Mouse (Mus musculus) heart, adult 2 months (tissue): ENCODE measurements around the gene Cdca4. TPM values are rescaled to one million over a fixed set of nuclear protein-coding genes. Genes with fewer than 3 reads are reported as not detected.
A peak's percentile ranks its signal among the peaks of the same experiment; 100 is the strongest.

ENCODE experiments used
- DNase-seq, 2 experiments: peaks; one replicate each; pipeline ENCODE4 v3.0.0; 2021
- H3K27ac ChIP-seq: fragments of 200-600 bp; 2 replicates; pipeline ENCODE4 v1.8.1; 2022
- H3K27me3 ChIP-seq: fragments of 200-500 bp; 2 replicates; pipeline ENCODE4 v1.6.1; 2012; ENCODE audit warnings: mild to moderate bottlenecking, low read length, inconsistent platforms, mixed read lengths; ENCODE audit not compliant: control insufficient read depth, insufficient read depth
- H3K36me3 ChIP-seq: fragments of 200-500 bp; 2 replicates; pipeline ENCODE4 v1.6.1; 2012; ENCODE audit warnings: low read length, inconsistent platforms; ENCODE audit not compliant: control insufficient read depth, insufficient read depth
- H3K4me1 ChIP-seq: fragments of 200-500 bp; 2 replicates; pipeline ENCODE4 v1.6.1; 2011; ENCODE audit warnings: low read length; ENCODE audit not compliant: control insufficient read depth, insufficient read depth
- H3K4me3 ChIP-seq: fragments of 200-600 bp; 2 replicates; pipeline ENCODE4 v1.8.1; 2022
- H3K79me2 ChIP-seq: fragments of 200-500 bp; replicated peaks from 2 replicates; pipeline ENCODE4 v1.6.1; 2012; ENCODE audit warnings: mild to moderate bottlenecking, inconsistent platforms, low read length, moderate library complexity, mixed read lengths; ENCODE audit not compliant: control insufficient read depth, insufficient read depth
- H3K9ac ChIP-seq: fragments of 200-500 bp; 2 replicates; pipeline ENCODE4 v1.6.1; 2012; ENCODE audit warnings: low read depth, mild to moderate bottlenecking, control low read depth, inconsistent platforms, low read length, mixed read lengths
- CTCF ChIP-seq: fragments of 200-600 bp; IDR thresholded peaks from 2 replicates; pipeline ENCODE4 v1.8.1; 2022; ENCODE audit warnings: antibody characterized with exemption, mild to moderate bottlenecking, moderate library complexity
- EP300 ChIP-seq: fragments of 200-500 bp; IDR thresholded peaks from 2 replicates; pipeline ENCODE4 v1.6.1; 2011; ENCODE audit warnings: low read depth, low read length, control low read depth; ENCODE audit not compliant: insufficient read depth
- POLR2A ChIP-seq: fragments of 200-500 bp; IDR thresholded peaks from 2 replicates; pipeline ENCODE4 v1.6.1; 2011; ENCODE audit warnings: mild to moderate bottlenecking, low read depth, low read length, control low read depth; ENCODE audit not compliant: insufficient read depth
- WGBS: fragments of 180-500 bp; shearing (Covaris S2); methylation state at CpG from one replicate; pipeline ENCODE4 v1.1.7; 2018; 5-methylcytosine and 5-hydroxymethylcytosine counted together
- intact Hi-C: fragments of 180-260 bp; cut with DNase I; formaldehyde crosslinking; loops from one replicate; pipeline ENCODE4 v1.15.1; 2025
- polyA plus RNA-seq: library from polyadenylated mRNA; depleted of rRNA; stranded (reverse); fragments of >200 nt; gene quantifications from 2 replicates; pipeline ENCODE4 v1.2.3, GENCODE M21; 2012
- total RNA-seq, 2 experiments: library from RNA; stranded (reverse); gene quantifications; 2 replicates each; pipeline ENCODE4 v1.2.3; 2021

The Cdca4 gene
- total and polyA plus RNA-seq, 3 experiments: 5.3 to 7.6 (median 6.6) TPM

GRCm38 (mm10) chr12:112808587-112809364 is 20.4 kb downstream of the Cdca4 start, which contains the start of gene Clba1:
Gene Clba1, plus strand, starts transcription at chr12:112808937.
- WGBS: 1% methylated on average over 64 of the region's 64 CpGs
- peak within 1 kb of the TSS; percentile 20; the same call in 1 of the 2 replicates for H3K27ac ChIP-seq
- H3K27me3 ChIP-seq: no peaks in the 10 kb centered on the region
- DNase-seq: peak; percentile 94
- H3K36me3 ChIP-seq: no peaks in the 10 kb centered on the region
- intact Hi-C loops: loop anchor here (2.0 kb wide), 1 partner anchor 22 kb away; no protein-coding TSS in a partner anchor
- H3K9ac ChIP-seq: peak within 1 kb of the TSS; percentile 65
- TF ChIP-seq EP300 (0 out of 2 replicates have a peak, but pooled peaks have one; percentile 30), CTCF (peak; percentile 71), POLR2A (peak; percentile 70)
- H3K4me1 ChIP-seq: no peaks in the 10 kb centered on the region; the same call in 1 of the 2 replicates
- H3K79me2 ChIP-seq: no peaks in the 10 kb centered on the region
- H3K4me3 ChIP-seq: peak within 1 kb of the TSS; percentile 71

DNA sequence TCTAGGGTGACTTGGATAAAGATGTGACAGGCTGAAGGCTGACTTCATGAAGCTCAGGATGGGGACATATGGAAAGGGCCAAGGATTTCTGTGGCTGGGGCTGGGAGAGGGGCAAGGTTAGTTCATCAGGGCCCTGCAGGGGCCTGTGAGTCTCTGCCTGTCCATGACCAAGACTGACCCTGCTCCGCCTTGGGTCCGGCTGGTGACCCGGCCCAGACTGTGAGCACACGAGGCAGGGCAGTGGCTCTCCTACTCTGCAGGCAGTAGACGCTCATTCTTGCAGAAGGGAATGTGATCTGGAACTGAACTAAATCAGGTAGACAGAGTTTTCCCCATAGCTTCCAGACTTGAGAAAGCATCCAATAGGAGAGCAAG is 21.0 kb downstream of the Cdca4 start:
- DNase-seq: no peak
- Histone ChIP-seq H3K27me3 (no peaks in the 10 kb centered on the region), H3K4me3 (peak overlapping the region; percentile 71), H3K79me2 (no peaks in the 10 kb centered on the region), H3K36me3 (no peaks in the 10 kb centered on the region), H3K9ac (0 out of 2 replicates have a peak overlapping the region, but pooled peaks have one; percentile 2), H3K4me1 (no peaks in the 10 kb centered on the region; the same call in 1 of the 2 replicates), H3K27ac (peak overlapping the region; percentile 20; the same call in 1 of the 2 replicates)
- 76% methylated on average over 5 of the region's 5 CpGs for WGBS
- no peak for TF ChIP-seq CTCF
- no peak for TF ChIP-seq EP300
- TF ChIP-seq POLR2A: no peak
- intact Hi-C loops: loop anchor here (2.0 kb wide), 1 partner anchor 23 kb away; no protein-coding TSS in a partner anchor

- TF ChIP-seq POLR2A (no peak), EP300 (no peak), CTCF (no peak)
- no peaks in the 10 kb centered on the region for H3K27me3 ChIP-seq
- no peak overlapping the region for H3K4me3 ChIP-seq
- DNase-seq: no peak
- no peaks in the 10 kb centered on the region for H3K36me3 ChIP-seq
- no peaks in the 10 kb centered on the region for H3K79me2 ChIP-seq
- H3K27ac ChIP-seq: no peak overlapping the region
- whole genome bisulfite sequencing: 89% methylated on average over 4 of the region's 4 CpGs
- no peak overlapping the region for H3K9ac ChIP-seq
- H3K4me1 ChIP-seq: no peaks in the 10 kb centered on the region; the same call in 1 of the 2 replicates
- intact Hi-C loops: loop anchor here (2.0 kb wide), 1 partner anchor 23 kb away; no protein-coding TSS in a partner anchor
Observed at GRCm38 (mm10) chr12:112807796-112808195, 21.4 kb downstream of the Cdca4 start.

DNA sequence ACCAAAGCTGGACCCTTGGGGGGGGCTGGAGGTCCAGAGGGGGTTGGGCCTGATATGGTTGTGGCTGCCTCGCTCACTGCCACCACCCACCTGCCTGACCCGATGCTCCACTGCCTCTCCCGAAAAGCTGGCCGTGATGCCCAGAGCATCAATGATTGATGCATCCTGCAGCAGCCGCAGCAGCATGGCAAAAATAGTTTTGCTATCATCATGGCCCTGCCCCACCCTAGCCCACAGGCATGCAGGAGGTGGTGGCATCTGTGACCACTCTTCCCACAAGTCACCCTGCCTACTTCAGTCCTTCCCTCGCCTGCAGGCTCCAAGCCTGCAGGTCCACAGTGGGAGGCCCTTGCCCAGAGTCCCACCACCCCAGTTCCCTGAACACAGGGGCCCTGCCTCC is 23.2 kb downstream of the Cdca4 start:
- intact Hi-C loops: no loop called here
- H3K79me2 ChIP-seq: no peaks in the 10 kb centered on the region
- H3K27me3 ChIP-seq: peaks cover 2% of the 10 kb centered on the region; the same call in 1 of the 2 replicates
- H3K27ac ChIP-seq: no peak overlapping the region
- WGBS: 70% methylated on average over 6 of the region's 6 CpGs
- H3K9ac ChIP-seq: no peak overlapping the region
- DNase-seq: no peak
- TF ChIP-seq POLR2A (no peak), EP300 (no peak), CTCF (no peak)
- peaks cover 1% of the 10 kb centered on the region; the same call in 1 of the 2 replicates for H3K4me1 ChIP-seq
- H3K36me3 ChIP-seq: no peaks in the 10 kb centered on the region
- H3K4me3 ChIP-seq: no peak overlapping the region

DNA sequence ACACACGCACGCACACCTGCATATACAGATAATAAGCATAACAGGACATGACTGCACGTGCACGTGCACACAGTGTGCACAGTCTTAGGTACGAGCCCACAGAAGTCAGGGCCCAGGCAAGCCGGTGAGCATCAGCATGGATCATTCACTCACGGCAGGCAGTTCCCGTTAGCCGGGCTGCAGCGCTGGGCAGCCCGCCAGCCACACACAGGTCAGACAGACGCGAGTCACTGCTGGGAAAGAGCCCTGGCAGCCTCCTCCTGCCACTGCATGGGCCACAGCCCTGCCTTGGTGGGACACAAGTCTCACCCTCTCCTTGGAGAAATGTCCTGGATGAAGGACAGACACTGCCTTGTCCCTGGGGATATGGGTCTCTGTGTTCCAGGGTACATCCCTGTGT is 25.2 kb downstream of the Cdca4 start:
- no peak for TF ChIP-seq POLR2A
- no peak for TF ChIP-seq CTCF
- TF ChIP-seq EP300: no peak
- Histone ChIP-seq H3K4me3 (no peak overlapping the region), H3K79me2 (no peaks in the 10 kb centered on the region), H3K36me3 (no peaks in the 10 kb centered on the region), H3K9ac (no peak overlapping the region), H3K27ac (no peak overlapping the region), H3K27me3 (peaks cover 2% of the 10 kb centered on the region; the same call in 1 of the 2 replicates), H3K4me1 (peaks cover 1% of the 10 kb centered on the region; the same call in 1 of the 2 replicates)
- DNase-seq: peak; percentile 50 to 65
- intact Hi-C loops: no loop called here
- 31% methylated on average over 13 of the region's 13 CpGs for WGBS

DNA sequence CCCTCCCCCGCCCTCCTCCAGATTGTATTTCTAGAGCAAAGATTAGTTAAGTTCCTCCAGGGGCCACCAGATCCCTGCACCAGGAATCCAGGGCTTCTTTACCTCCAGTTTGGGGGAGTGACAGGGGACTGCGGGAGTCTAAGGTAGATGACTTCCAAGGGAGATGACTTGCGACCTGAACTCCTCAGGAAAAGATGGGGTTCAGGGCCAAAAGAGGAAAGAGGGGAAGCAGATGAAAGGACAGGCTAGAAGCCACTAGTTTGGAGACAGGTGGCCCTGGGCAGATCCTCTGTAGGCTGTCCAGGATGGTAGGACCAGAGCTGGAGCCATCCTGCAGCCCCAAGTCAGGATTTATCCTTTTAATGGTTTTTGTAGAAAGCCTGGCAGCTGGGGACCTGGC is 26.3 kb downstream of the Cdca4 start:
- Histone ChIP-seq H3K27me3 (peaks cover 2% of the 10 kb centered on the region; the same call in 1 of the 2 replicates), H3K27ac (no peak overlapping the region), H3K4me3 (no peak overlapping the region), H3K36me3 (no peaks in the 10 kb centered on the region), H3K4me1 (peaks cover 1% of the 10 kb centered on the region; the same call in 1 of the 2 replicates), H3K9ac (no peak overlapping the region), H3K79me2 (no peaks in the 10 kb centered on the region)
- TF ChIP-seq POLR2A (no peak), CTCF (no peak), EP300 (no peak)
- WGBS: 60% methylated on average over 3 of the region's 3 CpGs
- DNase-seq: no peak
- intact Hi-C loops: no loop called here
